Mouse (Mus musculus): Measurements from ENCODE around the gene Wdr95. TPM values are rescaled to one million over a fixed set of nuclear protein-coding genes. Genes with fewer than 3 reads are reported as not detected.

The Wdr95 gene
- polyA plus RNA-seq, 1 experiment = 0.29 TPM

- no peaks in the 10 kb centered on the region for H3K36me3 ChIP-seq (ENCODE audit: control insufficient read depth, insufficient read depth)
- no peaks in the 10 kb centered on the region for H3K27me3 ChIP-seq (ENCODE audit: control insufficient read depth, insufficient read depth, insufficient read length)
- no peaks in the 10 kb centered on the region for H3K79me3 ChIP-seq (ENCODE audit: low read depth)
- no peak overlapping the region for H3ac ChIP-seq (ENCODE audit: control insufficient read depth, insufficient read length, low read depth)
- TF ChIP-seq CEBPB (IDR thresholded peaks at IDR 0.05; ENCODE audit: low read depth) = no peak
- TF ChIP-seq FOSL1 (IDR thresholded peaks at IDR 0.05; ENCODE audit: insufficient read depth, low read length, poor library complexity, severe bottlenecking) = no peak
- no peak for TF ChIP-seq MYOD1 (IDR thresholded peaks at IDR 0.05; ENCODE audit: control insufficient read depth, insufficient read length, low read depth)
- TF ChIP-seq MAX (IDR thresholded peaks at IDR 0.05) = no peak
- TF ChIP-seq MYOG (IDR thresholded peaks at IDR 0.05; ENCODE audit: control insufficient read depth, extremely low read depth, insufficient read length) = no peak
- no peak for TF ChIP-seq CTCF (IDR thresholded peaks at IDR 0.05; ENCODE audit: control insufficient read depth, insufficient read depth, insufficient read length)
- TF ChIP-seq USF1 (IDR thresholded peaks at IDR 0.05; ENCODE audit: low read depth) = no peak
- no peaks in the 10 kb centered on the region for H3K79me2 ChIP-seq (ENCODE audit: control insufficient read depth, insufficient read depth)
- no peak overlapping the region for H3K4me3 ChIP-seq (ENCODE audit: insufficient read depth, poor library complexity, severe bottlenecking)
These were observed 14.9 kb upstream of the Wdr95 start for GRCm38 (mm10) chr5:149513438-149514086.

- Histone ChIP-seq H3K79me3 (ENCODE audit: low read depth) (no peaks in the 10 kb centered on the region), H3K4me3 (ENCODE audit: insufficient read depth, poor library complexity, severe bottlenecking) (no peak overlapping the region), H3K79me2 (ENCODE audit: control insufficient read depth, insufficient read depth) (no peaks in the 10 kb centered on the region), H3K36me3 (ENCODE audit: control insufficient read depth, insufficient read depth) (no peaks in the 10 kb centered on the region), H3ac (ENCODE audit: control insufficient read depth, insufficient read length, low read depth) (no peak overlapping the region), H3K27me3 (ENCODE audit: control insufficient read depth, insufficient read depth, insufficient read length) (no peaks in the 10 kb centered on the region)
- no peak for TF ChIP-seq USF1 (IDR thresholded peaks at IDR 0.05; ENCODE audit: low read depth)
- TF ChIP-seq FOSL1 (IDR thresholded peaks at IDR 0.05; ENCODE audit: insufficient read depth, low read length, poor library complexity, severe bottlenecking) = no peak
- no peak for TF ChIP-seq MYOD1 (IDR thresholded peaks at IDR 0.05; ENCODE audit: control insufficient read depth, insufficient read length, low read depth)
- no peak for TF ChIP-seq CEBPB (IDR thresholded peaks at IDR 0.05; ENCODE audit: low read depth)
- TF ChIP-seq CTCF (IDR thresholded peaks at IDR 0.05; ENCODE audit: control insufficient read depth, insufficient read depth, insufficient read length) = no peak
- TF ChIP-seq MYOG (IDR thresholded peaks at IDR 0.05; ENCODE audit: control insufficient read depth, extremely low read depth, insufficient read length) = no peak
- TF ChIP-seq MAX (IDR thresholded peaks at IDR 0.05) = no peak
These were observed 14.3 kb upstream of the Wdr95 start for GRCm38 (mm10) chr5:149514087-149514671.

GRCm38 (mm10) chr5:149514890-149515289, 13.6 kb upstream of the Wdr95 start:
- Histone ChIP-seq H3K36me3 (ENCODE audit: control insufficient read depth, insufficient read depth) (no peaks in the 10 kb centered on the region), H3K79me2 (ENCODE audit: control insufficient read depth, insufficient read depth) (no peaks in the 10 kb centered on the region), H3K79me3 (ENCODE audit: low read depth) (no peaks in the 10 kb centered on the region), H3ac (ENCODE audit: control insufficient read depth, insufficient read length, low read depth) (no peak overlapping the region), H3K27me3 (ENCODE audit: control insufficient read depth, insufficient read depth, insufficient read length) (no peaks in the 10 kb centered on the region), H3K4me3 (ENCODE audit: insufficient read depth, poor library complexity, severe bottlenecking) (no peak overlapping the region)
- TF ChIP-seq MYOG (IDR thresholded peaks at IDR 0.05; ENCODE audit: control insufficient read depth, extremely low read depth, insufficient read length) (no peak), FOSL1 (IDR thresholded peaks at IDR 0.05; ENCODE audit: insufficient read depth, low read length, poor library complexity, severe bottlenecking) (no peak), USF1 (IDR thresholded peaks at IDR 0.05; ENCODE audit: low read depth) (no peak), MAX (IDR thresholded peaks at IDR 0.05) (no peak), MYOD1 (IDR thresholded peaks at IDR 0.05; ENCODE audit: control insufficient read depth, insufficient read length, low read depth) (no peak), CTCF (IDR thresholded peaks at IDR 0.05; ENCODE audit: control insufficient read depth, insufficient read depth, insufficient read length) (no peak), CEBPB (IDR thresholded peaks at IDR 0.05; ENCODE audit: low read depth) (no peak)

- no peak overlapping the region for H3K4me3 ChIP-seq (ENCODE audit: insufficient read depth, poor library complexity, severe bottlenecking)
- no peaks in the 10 kb centered on the region for H3K36me3 ChIP-seq (ENCODE audit: control insufficient read depth, insufficient read depth)
- H3ac ChIP-seq (ENCODE audit: control insufficient read depth, insufficient read length, low read depth) = no peak overlapping the region
- H3K79me3 ChIP-seq (ENCODE audit: low read depth) = no peaks in the 10 kb centered on the region
- TF ChIP-seq MYOG (IDR thresholded peaks at IDR 0.05; ENCODE audit: control insufficient read depth, extremely low read depth, insufficient read length) = no peak
- TF ChIP-seq CEBPB (IDR thresholded peaks at IDR 0.05; ENCODE audit: low read depth) = no peak
- no peak for TF ChIP-seq MAX (IDR thresholded peaks at IDR 0.05)
- no peak for TF ChIP-seq USF1 (IDR thresholded peaks at IDR 0.05; ENCODE audit: low read depth)
- TF ChIP-seq CTCF (IDR thresholded peaks at IDR 0.05; ENCODE audit: control insufficient read depth, insufficient read depth, insufficient read length) = no peak
- TF ChIP-seq FOSL1 (IDR thresholded peaks at IDR 0.05; ENCODE audit: insufficient read depth, low read length, poor library complexity, severe bottlenecking) = no peak
- TF ChIP-seq MYOD1 (IDR thresholded peaks at IDR 0.05; ENCODE audit: control insufficient read depth, insufficient read length, low read depth) = no peak
- no peaks in the 10 kb centered on the region for H3K79me2 ChIP-seq (ENCODE audit: control insufficient read depth, insufficient read depth)
- no peaks in the 10 kb centered on the region for H3K27me3 ChIP-seq (ENCODE audit: control insufficient read depth, insufficient read depth, insufficient read length)
These were observed 11.4 kb upstream of the Wdr95 start for GRCm38 (mm10) chr5:149517116-149517515.

- Histone ChIP-seq H3K27me3 (ENCODE audit: control insufficient read depth, insufficient read depth, insufficient read length) (no peaks in the 10 kb centered on the region), H3ac (ENCODE audit: control insufficient read depth, insufficient read length, low read depth) (no peak overlapping the region), H3K79me3 (ENCODE audit: low read depth) (no peaks in the 10 kb centered on the region), H3K4me3 (ENCODE audit: insufficient read depth, poor library complexity, severe bottlenecking) (no peak overlapping the region), H3K36me3 (ENCODE audit: control insufficient read depth, insufficient read depth) (no peaks in the 10 kb centered on the region), H3K79me2 (ENCODE audit: control insufficient read depth, insufficient read depth) (no peaks in the 10 kb centered on the region)
- TF ChIP-seq CEBPB (IDR thresholded peaks at IDR 0.05; ENCODE audit: low read depth) (no peak), MYOD1 (IDR thresholded peaks at IDR 0.05; ENCODE audit: control insufficient read depth, insufficient read length, low read depth) (no peak), MAX (IDR thresholded peaks at IDR 0.05) (no peak), FOSL1 (IDR thresholded peaks at IDR 0.05; ENCODE audit: insufficient read depth, low read length, poor library complexity, severe bottlenecking) (no peak), CTCF (IDR thresholded peaks at IDR 0.05; ENCODE audit: control insufficient read depth, insufficient read depth, insufficient read length) (no peak), USF1 (IDR thresholded peaks at IDR 0.05; ENCODE audit: low read depth) (no peak), MYOG (IDR thresholded peaks at IDR 0.05; ENCODE audit: control insufficient read depth, extremely low read depth, insufficient read length) (no peak)
These were observed 7.7 kb upstream of the Wdr95 start for GRCm38 (mm10) chr5:149520806-149521205.
